Mouse (Mus musculus) retina, adult 2 months (tissue): ENCODE results near the gene Irak2.
"Not testable (repeated sequence)": the region's sequence is repeated elsewhere in the genome, so short reads cannot be mapped to it uniquely, and the experiment has no call there.

Experiments
- DNase-seq: peaks from one replicate; pipeline ENCODE4 v3.0.0-alpha.2; 2012; ENCODE audit warnings: low read depth, low spot score

Gene Irak2

DNA sequence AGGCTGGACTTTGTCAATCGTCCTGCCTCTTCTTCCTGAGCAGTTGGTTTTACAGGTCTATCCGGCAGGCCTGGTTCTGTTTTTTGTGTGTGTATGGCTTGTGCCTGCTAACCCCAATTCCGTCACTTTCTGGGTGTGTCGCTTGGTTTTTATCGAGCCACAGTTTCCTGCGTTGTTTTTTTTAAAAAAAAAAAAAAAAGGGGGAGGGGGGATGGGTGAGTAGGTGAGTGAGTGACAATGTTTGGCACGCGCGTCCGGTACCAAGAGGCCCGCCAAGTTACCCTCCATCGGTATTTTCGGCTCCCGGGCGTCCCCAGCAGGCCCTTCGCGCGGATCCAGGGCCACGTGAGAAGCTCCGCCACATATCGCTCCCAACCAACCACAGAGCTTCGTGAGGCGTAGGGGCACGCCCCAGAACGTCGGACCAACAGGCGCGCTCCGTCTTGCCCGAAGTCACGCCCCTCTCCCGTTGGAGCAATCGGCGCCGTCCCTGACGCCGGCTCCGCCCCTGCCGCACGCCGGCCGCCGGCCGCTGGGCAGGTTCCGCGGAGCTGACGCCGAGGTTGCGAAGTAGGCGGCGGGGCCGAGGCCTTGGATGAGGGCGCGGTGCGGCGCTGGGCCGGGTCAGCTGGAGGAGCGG lies 58.4 kb downstream of the Irak2 start, which contains the start of gene Tatdn2:
Gene Tatdn2, plus strand, starts transcription at position 469 of the 640 bp plus-strand sequence.
- peak; percentile 84 for DNase-seq

DNA sequence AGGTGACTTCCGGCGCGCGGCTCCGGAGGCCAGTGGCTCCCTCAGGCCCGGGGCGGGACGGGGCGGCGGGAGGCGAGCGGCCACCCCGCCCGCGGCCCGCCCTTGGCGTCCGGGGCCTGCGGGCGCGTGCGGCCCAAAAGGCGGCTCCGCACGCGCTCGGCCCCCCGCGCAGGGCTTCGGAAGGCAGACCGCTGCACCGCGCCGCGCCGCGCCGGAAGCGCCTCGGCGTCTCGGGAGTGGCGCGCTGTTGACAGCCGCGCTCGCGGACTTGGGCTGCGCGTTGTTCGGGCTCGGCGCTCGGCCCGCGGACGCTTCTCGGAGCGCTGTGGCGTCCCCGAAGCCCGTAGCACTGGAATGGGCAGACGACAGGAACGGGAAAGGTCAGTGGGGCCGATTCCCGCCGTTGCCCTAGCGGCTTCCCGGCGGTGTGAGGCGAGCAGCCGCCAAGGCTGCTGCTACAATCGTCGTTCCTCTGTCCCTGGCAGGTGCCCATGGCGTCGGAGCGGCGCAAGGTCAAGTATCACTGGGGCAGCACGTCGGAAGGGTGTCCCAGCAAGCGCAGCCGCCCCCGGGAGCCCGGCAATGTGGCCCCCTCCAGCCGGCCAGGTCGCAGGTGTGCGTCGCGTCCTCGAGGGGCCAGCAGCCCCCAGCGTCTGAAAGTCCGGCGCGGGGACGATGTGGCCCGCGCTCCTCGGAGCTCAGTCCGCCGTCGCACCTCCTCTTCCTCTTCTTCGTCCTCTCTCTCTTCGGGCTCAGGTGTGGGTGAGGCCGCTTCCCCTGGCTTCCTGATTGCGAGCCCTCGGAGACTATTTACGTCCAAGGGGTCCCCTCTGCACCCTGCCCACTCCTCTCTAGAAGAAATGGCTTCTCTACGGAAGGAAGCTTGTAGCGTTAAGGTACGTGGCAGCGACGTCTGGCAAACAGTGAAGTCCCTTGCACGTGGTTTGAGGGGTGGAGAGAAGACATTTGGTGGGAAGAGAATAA lies 59.2 kb downstream of the Irak2 start:
- DNase-seq, result no peak

DNA sequence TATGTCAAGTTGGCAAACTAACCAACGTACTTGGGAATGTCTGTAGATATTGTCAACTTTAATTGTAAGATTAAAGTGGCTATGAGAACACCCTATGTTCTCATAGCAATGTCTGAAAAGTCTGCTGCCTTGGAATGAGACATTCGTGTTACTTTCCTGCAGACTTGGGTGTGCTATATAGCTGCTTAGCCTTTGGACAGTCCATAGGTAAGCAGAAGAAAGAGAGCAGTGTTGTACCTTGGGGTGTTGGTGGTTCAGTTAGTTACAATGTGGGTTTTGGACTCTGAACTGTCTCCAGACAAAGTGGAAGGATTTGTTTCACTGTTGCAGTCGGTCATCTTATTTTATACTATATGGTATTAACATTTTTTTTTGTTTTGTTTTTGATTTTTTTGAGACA lies 74.5 kb downstream of the Irak2 start:
- DNase-seq, result no peak

DNA sequence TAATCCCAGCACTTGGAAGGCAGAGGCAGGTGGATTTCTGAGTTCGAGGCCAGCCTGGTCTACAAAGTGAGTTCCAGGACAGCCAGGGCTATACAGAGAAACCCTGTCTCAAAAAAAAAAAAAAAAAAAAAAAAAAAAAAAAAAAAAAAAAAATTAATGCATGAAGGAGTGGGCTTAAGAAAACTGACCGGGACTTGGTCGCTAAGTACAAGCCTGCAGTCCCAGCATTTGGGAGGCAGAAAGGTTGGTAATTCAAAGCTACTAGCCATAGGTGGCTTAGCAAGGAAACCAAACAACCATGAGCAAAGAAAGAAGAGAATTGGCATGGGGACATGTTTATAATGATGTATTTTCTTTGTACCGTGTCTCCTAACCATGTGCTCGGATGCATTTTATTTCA lies 75.1 kb downstream of the Irak2 start:
- DNase-seq, result not testable (repeated sequence)

DNA sequence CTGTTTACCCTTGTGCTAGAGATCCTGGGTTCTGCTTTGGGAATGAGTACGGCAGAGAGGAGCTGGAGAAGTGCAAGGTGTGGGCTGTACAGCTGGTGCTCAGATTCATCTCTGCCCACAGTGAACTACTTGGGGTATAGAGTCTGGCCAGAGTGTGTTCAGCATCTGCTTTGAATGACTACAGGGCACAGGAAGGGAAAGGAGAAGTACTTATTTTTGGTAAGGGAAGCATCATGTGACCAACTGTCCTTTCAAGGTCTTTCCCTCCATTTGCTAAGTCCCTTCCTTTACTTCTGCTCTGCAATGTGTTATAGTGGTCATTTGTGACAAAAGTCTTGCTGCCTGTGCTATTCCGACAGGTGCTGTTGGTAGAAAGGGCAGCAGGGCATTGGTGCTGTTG lies 76.0 kb downstream of the Irak2 start:
- no peak for DNase-seq

DNA sequence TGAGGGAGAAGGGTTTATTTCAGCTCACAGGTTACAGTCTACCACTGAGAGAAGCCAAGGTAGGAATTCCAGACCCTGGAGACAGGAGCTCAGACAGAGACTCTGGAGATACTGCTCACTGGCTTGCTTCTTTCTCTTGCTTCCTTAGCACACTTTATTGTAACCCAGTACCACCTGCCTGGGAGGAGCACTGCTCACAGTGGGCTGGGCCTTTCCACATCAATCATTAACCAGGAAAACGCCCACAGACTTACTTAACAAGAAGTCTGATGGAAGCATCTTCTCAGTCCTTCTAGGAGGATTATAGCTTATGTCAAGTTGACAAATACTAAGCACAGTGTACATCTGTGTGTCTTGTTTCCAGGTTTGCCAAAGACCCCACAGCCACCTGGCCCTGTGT lies 76.5 kb downstream of the Irak2 start:
- DNase-seq, result no peak

DNA sequence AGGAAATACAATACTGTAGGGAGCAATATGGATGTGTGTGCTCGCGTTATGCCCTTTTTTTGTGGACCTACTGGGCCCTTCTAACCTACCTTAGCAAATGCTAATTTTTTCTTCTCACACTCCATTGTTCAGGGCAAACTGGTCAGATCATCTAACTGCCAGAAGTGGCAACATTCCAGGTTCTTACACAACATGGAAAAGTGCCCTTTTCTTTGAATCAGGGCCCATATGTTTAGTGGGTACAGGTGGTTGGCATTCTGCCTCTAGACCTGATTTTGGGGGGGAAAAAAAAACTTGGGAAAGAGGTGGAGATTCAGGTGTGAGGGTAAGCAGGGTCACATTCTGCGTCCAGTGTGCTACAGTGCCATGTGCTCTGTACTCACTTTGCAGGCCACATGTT lies 79.3 kb downstream of the Irak2 start:
- no peak for DNase-seq

DNA sequence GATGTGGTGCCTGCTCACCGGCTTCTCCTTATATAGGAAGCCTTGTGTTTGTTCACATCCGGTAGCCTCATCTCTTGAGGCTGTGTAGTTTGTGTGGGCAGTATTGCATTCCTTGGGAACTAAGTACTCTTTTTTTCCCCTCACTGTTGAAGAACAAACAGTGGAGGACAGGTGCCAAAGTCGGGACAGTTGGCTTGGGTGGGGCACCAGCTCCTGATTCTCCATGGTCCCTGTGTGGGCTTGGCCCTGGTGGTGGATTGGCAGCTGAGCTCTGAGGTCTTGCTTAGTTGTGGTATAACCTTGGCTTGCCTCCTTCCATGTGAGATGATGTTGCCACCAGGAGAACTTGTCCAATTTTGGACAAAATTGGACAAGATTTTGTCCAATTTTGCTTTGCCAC lies 81.6 kb downstream of the Irak2 start, which contains the start of gene Ghrl:
Gene Ghrl, minus strand, starts transcription at position 3 of the 400 bp plus-strand sequence.
- DNase-seq, result no peak

DNA sequence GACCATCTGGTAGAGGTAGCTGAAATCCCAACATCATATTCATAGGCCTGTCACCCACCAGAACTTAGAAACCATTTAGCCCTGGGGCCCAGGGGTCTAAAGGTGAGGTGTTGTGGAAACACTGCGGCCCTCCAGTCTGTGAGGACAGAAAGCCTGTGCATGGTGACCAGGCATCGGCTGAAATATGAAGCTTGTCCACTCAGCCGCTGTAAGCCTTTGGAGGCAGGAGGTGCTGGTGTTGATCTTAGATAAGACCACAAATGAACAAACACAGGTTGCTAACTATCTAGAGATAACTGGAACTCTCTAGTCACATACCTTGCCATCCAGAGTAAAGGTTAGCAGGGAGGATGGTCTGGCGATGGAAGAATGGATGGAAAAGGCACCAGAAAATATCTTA lies 82.8 kb downstream of the Irak2 start:
- no peak for DNase-seq

DNA sequence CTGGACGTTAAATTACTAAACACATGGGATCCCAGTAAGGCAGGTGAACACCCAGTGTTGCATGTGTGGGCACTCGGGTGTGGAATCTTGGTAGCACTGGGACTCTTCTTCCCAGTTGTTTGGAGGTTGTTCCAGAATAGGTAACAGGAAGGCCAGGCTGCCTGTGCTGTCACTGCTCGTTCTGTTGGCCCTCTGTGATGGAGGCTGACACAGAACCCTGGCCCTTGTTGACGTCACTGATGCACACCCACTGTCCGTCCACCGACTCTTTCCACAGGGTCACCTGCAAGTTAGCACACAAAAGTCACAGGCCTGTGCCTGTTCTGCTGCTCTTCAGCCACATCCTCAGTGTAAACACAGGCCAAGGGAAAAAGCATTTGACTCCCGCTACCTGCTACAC lies 89.9 kb downstream of the Irak2 start:
- DNase-seq, result no peak

DNA sequence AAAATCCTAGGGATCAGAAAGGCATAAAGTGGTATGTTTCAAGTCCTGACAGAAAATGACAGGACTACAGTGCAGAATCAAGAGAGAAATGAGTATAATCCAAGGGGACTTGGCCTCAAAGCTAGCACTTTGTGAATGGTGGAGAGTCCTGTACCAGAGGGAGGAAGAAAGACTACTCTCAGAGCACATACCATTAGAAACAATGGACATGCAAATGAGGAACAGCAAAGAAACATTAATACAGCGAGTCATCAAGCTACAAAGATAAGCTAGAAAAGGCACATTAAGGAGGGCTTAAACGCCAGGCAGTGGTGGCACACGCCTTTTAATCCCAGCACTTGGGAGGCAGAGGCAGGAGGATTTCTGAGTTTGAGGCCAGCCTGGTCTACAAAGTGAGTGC lies 93.0 kb downstream of the Irak2 start:
- no peak for DNase-seq

DNA sequence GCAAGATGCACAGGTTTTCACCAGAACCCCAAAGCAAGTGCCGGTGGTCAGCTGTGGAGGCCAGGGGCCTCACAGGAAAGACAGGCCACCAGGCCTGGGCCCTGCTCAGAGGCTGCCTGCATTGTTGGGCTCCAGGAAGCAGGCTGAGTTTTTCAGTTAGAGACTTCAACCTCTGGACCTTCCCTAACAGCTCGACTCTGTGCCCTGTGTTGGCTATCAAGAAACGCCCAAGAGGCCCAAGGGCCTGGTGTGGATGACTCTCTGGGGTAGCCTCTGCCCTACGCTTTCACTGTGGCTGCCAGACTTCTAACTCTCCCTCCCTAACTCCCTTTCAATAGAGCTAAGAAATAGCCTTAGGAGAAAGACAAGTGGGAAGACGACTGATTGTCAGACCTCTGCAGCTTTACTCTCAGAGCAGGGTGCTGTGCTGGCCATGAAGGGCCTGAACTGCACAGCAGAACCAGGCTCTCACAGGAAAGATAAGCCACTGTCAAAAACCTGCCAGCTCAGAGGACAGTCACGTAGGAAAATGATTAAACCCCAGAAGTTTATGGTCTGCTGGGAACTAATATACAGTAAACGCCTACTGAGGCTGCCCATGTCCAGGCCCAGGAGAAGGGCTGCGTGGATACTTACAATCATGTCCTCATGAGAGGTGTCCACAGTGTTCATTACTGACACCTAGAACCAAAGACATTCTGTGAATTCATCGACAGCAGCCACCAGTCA lies 99.2 kb downstream of the Irak2 start:
- no peak for DNase-seq

DNA sequence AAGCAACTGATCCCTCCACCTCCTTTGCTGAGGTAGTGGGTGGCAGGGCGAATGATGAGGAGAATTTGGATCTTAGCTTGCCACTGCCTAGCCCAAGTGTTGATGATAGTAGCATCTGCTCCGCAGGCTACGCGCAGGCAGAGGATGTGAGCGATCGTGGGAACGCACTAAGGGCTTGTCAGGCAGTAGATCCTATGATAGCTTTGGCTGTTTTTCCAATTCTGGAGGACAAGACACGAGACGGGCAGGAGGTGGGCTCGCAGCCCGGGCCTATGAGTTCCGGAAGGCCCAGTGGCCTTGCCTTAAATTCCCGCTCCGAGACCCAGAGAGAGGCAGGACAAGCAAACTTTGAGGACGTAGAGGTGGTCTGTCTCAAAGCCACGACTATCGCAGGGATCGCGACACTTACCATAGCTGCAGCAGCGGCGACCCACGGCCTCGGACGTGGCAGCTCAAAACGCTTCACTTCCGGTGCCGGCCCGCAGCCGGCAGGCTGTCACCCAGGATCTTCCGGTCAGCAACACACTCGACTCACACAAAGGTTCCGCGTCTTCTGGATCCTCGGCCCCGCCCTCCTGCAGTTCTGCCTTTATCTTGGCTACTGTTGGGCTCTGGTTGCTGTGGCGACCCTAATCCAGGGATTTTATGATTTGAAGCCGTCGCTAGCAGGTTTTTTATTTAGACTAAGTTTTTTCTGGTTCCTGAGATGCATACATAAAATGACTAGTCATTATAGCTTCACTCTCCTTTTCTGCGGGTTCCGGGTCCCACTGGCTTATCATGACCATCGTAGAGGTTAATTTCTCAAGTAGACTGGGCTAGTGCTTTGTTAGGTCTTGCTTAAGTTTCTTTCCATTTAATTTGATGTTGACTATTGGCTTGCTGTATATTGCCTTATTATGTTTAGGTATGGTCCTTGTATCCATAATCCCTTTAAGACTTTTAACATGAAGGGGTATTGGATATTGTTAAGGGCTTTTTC lies 102.3 kb downstream of the Irak2 start, which contains the start of gene Sec13:
Gene Sec13, minus strand, starts transcription at position 508 of the 982 bp plus-strand sequence.
- peak; percentile 84 for DNase-seq

DNA sequence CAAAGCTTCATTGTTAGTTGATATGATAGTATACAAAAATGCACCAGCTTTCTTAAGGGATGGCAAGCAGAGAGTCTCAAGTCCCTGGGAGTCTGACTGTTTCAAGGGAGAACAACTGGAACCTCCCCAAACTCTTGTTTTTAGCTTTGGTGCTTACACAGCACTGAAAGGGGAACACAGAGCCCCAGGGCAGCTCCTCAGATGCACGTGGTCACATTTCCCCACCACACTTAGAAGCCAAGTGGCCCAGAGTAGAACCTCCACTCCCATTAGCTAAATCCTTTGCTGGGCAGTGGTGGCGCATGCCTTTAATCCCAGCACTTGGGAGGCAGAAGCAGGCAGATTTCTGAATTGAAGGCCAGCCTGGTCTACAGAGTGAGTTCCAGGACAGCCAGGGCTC lies 103.2 kb downstream of the Irak2 start:
- no peak for DNase-seq

DNA sequence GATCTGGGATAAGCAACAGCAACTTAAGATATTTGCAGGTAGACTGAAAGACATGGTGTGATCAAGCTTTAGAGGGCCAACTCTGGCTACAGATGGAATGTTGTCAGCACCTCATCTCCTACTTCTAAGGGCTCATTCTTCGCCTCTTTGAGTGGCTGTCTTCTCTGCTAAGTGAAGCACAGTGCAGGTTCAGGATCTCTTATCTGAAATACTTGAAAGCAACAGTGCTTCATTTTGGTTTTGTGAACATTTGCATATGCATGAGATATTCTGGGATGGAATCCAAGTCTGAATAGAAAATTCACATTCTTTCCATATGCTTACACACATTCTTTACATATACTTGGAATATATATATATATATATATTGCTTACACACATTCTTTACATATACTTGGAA lies 104.1 kb downstream of the Irak2 start:
- DNase-seq, result no peak

DNA sequence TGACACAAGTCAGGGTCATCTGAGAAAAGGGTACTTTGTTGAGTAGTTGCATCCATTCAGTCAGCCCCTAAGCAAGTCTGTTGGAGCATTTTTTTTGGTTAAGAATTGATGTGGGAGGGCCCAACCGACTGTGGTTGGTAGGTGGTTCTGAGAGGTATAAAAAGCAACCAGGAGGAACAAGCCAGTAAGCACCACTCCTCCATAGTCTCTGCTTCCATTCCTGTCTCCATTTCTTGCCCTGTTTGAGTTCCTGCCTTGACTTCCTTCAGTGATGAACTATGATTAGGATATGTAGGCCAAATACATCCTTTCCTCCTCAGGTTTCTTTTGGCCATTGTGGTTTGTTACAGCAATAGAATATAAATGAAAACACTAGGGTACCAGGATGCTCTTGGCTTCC lies 104.8 kb downstream of the Irak2 start:
- DNase-seq, result no peak
